Mouse (Mus musculus): Measurements from ENCODE around the gene Cd68.
"Not testable (repeated sequence)": the region's sequence is repeated elsewhere in the genome, so short reads cannot be mapped to it uniquely, and the experiment has no call there.

The Cd68 gene

DNA sequence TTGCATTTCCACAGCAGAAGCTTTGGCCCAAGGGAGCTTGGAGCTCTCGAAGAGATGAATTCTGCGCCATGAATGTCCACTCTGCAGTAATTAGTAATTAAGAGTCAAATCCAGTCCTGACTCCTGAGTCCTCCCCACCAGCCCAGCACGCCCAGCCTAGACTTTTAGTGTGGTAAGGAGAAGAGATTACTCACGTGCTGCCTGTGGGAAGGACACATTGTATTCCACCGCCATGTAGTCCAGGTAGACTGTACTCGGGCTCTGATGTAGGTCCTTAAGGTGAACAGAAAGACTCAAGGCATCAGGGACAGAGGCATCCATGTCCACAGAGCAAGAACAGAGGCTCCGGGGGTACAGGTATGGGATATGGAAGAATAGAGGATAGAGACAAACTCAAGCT lies 1.1 kb downstream of the Cd68 start:
- DNase-seq, result no peak

DNA sequence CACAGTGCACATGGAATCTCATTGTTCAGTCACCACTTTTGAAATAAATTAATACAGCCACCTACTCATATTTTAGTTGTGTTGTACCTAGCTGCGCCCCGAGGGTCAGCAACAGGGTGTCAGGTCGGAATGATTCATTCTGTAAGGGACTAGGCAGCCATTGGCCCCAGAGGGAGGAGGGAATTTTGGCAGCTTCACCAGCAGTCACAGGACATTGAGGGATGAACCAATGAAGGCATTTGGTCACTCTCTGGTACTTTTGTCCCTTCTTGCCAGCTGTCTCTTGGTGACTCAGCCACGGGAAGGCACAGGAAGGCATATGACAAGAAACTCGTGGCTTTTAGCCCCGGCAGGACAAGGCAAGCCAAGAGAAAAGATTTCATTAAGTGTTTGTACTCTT lies 2.2 kb downstream of the Cd68 start:
- peak; percentile 14 to 32 for DNase-seq

DNA sequence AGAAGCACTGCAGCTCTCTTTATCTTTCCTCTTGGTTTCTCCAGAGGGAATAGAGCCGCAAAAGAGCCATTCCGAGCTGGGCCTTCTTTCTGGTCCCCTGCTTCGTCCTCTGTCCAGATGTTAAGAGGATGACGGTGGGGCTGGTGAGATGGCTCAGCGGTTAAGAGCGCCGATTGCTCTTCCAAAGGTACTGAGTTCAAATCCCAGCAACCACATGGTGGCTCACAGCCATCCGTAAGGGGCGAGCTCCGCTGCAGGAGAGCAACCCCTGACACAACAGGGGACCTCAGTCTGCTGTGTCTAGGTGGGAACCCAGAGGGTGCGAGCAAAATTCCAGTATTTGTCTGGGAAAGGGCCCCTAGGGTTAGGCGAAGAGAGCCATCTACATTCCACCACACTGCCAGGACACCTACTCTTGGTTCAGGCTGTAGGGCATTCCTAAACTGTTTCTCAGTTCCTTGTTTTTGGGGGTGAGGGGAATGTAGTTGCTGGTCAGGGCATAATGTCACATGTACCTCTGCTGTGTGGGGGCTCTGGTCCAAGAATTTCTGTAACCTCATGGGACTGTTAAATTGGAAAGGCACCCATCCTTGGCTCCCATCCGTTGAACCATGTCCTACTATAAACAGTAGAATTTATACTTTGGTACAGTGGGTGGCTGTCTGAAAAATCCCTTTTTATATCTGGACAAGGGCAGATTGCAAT lies 2.8 kb downstream of the Cd68 start:
- DNase-seq, result no peak

DNA sequence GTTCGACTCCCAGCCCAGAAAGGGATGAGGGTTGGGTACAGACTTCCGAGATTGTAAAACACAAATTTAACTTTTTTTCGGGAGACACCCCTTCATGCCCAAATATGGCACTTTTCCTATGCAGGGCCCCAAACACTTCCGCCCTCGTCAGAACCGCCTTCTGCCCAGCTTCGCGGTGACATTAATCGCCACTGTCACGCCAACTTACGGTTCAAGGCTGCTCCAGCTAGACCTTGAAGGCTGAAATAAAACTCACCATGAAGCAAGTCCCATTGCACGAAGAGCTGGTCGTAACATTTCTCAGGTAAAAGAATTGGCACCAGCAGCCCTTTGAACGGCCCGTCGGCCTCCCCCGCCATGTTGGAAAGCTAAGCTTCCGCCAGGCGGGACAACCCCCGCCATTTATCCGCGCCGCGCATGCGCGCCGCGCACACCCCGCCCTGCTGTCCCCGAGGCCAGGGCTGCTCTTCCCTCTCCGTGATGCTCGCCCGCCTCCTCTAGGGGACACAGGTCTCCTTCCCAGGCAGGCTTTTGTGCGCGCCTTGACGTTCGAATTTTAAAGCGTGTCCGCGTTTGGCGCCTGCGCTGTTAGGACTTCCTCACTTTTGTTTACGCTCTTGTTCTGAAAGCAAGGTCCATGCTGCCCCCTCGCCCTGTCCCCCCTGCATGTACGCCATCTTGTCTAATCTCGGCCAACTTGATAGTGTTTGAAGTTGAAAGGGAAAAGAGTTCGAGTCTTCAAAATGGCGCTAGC lies 3.6 kb downstream of the Cd68 start, which contains the start of gene Mpdu1:
Gene Mpdu1 (minus strand): TSS at position 430 of the 754 bp plus-strand sequence.
- peak; percentile 97 to 99 for DNase-seq

DNA sequence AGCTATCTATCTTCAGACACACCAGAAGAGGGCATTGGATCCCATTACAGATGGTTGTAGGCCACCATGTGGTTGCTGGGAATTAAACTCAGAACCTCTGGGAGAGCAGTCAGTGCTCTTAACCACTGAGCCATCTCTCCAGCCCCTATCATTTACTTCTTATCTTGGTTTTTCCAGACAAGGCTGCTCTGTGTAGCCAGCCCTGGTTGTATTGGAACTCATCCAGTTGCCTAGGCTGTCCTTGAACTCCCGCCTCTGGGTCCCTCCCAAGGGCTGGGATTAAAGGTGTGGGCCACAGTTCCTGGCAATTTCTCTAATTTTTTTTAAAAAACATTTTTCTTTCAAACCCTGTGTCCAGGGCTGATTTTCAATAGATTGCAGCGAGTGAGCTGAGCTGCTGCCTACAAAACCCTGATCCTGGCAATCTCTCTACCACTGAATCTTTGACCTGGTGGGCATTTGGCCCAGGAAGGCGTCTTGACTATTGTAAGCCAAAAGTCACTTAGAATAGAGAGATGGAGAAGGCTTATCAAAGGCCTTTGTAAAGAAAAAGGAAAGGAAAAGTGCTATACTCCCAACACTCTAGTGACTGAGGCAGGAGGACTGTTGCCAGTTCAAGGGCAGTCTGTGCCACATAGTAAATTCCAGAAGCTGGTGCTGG lies 4.6 kb downstream of the Cd68 start:
- no peak for DNase-seq

DNA sequence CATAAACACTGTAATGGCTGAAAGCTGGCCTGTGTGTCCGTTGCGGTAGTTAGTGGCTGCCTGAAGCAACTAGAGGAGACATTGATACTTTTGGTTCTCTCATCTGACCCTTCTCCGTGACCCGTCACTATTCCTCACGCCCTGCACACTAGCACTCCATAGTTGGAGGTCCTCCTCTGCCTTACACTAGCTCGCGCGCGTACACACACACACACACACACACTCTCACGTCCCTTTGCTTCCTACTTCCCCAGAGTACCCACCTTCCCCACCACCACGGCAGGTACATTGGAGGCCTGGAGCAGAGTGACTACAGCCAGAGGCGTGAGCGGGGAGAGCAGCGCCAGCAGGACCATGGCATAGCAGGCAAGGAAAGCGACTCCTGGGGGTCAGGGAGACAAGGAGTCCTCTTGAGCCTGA lies 8.5 kb downstream of the Cd68 start:
- peak in 1 of 2 experiments; percentile 24 for DNase-seq

DNA sequence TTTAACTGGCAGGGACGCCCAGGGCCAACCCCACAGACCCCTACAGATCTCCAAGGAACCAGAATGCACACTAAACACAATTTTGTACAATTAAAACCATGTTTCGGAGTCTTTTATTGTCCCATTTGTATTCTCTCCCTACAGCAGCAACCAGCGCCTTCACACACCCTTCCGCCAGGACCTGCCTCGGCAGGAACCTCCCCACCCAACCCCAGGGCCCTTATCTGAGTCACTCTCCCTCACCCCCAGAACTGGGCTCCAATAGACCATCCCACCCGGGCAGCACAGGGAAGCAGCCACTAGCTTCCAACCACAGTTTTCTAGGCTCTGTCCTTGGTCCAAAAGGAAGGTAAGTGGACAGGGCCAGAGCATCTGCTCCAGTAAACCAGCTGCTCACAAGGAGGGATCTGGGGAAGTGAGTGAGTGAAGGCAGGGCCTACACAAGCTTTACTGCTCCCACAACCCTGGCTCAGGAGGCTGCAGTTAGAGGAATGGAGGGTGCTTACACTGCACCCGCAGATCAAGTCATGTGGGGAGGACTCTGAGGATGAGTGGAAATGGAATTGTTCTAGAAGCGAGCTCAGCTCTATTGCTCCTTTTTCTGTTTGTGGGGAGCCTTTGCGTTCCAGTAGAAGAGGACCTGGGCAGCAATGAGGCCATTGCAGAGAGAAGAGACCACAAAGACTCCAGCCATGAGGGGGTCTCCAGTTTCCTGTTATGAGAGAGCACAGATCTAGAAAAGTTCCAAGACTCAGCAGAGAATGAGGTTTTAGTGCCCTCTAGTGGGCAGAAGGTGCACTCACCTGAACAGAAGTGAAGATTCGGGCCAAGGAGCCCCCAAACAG lies 9.1 kb downstream of the Cd68 start:
- DNase-seq, result peak in 1 of 2 experiments; percentile 66

DNA sequence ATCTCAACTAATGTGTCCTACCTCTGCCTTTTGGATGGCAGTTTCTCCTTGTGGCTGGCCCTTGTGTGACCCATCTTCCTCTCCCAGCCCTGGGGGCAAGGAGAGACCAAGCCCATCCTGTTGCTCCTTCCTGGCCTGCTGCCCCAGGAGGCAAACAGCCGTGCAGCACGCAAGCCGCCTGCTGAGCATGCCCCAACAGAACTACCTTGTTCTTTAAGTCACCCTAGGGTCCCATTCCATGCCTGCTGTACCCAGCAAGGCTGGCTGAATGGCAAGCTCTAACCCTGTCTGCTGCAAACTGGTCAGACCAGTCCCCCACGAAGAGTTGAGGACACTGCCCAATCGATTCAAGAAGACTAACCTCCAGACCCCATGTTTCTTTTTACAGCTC lies 9.9 kb downstream of the Cd68 start:
- DNase-seq, result peak in 1 of 2 experiments; percentile 24

DNA sequence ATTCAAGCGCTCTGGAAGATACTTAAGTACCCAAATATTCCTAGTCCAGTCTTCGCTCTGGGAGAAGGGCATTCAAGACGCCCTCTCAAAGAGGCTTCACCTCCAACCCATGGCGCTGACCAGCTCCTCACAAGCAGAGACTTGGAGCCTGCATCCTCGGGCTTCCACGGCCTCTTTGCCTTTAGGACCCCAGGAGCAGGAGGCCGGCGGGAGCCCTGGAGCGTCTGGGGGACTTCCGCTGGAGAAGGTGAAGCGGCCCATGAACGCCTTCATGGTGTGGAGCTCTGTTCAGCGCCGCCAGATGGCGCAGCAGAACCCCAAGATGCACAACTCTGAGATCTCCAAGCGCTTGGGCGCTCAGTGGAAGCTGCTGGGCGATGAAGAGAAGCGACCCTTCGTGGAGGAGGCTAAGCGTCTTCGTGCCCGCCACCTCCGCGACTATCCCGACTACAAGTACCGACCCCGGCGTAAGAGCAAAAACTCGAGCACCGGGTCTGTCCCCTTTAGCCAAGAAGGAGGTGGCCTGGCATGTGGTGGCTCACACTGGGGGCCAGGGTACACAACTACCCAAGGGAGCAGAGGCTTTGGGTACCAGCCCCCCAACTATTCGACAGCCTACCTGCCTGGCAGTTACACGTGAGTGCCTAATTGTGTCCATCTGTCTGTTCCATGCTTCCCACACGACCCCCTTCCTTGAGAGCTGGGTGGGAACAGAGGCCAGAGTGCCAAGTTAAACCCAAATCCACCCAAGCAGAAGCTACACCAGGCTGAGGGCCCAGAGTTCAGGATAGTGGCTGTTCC lies 10.5 kb downstream of the Cd68 start, which contains the start of gene Sox15:
Gene Sox15 (plus strand): TSS at position 51 of the 801 bp plus-strand sequence.
- DNase-seq, result peak; percentile 80

DNA sequence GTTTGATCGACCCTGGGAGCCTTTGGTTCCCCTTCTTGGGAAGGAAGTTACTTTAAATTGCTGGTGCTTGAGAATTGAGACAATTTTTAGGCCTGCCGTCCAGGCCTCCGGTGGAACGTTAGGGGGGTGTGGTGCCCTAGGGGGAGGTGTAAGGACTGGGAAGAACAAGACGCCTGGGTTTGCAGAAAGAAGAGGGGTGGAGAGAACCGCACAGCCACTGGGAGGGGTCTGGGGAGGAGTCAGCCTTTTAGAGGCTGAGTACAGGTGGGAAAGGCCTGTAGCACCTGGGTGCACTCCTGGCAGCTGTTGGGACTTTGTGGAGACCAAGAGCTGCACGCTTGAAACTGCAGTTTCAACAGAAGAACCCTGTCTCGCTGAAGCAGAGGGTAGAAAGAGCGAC lies 11.2 kb downstream of the Cd68 start:
- peak; percentile 17 to 37 for DNase-seq

DNA sequence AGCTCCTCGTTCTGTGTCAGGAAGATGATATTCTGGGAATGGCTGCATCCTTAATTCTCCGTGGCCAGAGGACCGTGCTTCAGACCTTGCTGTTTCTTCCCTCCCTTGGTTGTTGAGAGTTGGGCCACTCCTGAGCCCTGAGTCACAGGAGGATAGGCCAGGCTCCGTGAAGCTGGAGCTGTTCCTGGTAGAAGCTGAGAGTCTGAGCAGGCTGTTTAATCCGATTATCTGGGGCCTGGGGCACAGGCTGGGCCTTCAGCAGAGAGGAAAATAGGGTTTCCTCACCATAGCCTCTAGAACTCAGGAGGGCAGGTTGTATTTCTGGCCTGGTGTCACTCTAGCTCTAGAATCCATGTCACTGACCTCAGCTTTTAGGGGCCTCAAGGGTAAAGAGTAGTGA lies 12.6 kb downstream of the Cd68 start:
- DNase-seq, result no peak

DNA sequence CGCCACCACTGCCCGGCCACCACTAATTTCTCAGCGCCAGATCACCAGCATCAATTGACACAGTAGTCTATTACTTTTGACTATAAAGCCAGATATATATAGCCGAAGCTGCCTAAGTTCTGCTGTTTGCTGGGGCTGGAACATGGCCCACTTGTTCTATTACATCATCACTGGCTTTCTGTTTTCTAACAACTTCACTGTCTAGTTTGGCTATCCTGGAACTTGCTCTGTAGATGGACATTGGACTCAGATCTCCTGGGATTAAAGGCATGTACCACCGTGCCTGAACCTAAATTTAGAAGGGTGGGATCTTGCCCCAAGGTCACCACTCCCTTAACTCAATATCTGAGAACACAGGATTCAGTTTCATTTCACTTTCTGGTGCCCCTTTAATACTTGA lies 20.1 kb downstream of the Cd68 start:
- no peak for DNase-seq

DNA sequence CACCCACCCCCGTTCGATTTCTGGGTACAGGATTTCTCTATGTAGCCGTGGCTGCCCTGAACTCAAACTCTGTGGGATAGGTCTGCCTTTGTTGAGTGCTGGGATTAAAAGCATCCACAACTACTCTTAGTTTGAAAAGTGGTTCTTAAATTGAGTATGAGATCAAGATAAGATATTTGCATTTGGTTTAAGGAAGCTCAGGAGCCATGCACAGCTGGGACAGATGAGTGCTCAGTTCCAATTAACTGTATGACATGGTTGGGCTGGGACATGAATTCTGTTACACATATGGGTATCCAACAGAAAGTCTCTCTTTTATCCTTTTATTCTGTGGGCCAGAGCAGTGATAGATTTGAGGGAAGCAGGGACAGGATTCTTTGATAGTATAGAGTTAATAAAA lies 30.5 kb downstream of the Cd68 start:
- no peak for DNase-seq

DNA sequence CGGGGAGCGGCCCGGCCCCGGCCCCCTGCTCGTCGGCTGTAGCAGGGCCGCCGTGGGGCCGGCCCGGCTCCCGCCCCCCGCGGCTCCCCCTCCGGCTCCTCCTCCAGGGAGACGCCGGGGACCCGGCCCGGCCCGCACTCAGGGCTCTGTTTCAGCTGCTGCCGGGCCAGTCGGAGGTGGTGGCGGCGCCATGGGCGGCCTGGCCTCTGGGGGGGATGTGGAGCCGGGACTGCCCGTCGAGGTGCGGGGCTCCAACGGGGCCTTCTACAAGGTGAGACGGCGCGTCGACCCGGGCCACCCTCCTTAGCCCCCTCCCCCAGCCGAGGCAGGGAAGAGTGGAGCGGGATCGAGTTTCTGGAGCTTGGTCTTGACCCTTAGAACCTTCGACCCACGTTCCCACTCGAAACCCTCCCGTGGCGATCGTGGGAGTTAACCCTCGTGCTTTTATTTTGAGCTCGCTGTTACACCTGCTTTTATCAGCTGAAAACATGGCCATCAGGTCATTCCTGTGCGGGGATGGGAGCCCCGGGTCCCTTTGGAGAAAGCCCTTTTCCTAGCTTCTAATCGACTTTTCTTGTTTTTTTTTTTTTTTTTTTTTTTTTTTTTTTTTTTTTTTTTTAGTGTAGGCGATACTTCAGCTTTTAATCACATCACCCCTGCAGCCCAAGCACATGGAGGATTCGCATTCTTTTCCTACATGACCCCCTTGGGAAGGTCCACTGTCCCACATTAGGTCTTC lies 32.7 kb downstream of the Cd68 start:
- DNase-seq, result no peak

DNA sequence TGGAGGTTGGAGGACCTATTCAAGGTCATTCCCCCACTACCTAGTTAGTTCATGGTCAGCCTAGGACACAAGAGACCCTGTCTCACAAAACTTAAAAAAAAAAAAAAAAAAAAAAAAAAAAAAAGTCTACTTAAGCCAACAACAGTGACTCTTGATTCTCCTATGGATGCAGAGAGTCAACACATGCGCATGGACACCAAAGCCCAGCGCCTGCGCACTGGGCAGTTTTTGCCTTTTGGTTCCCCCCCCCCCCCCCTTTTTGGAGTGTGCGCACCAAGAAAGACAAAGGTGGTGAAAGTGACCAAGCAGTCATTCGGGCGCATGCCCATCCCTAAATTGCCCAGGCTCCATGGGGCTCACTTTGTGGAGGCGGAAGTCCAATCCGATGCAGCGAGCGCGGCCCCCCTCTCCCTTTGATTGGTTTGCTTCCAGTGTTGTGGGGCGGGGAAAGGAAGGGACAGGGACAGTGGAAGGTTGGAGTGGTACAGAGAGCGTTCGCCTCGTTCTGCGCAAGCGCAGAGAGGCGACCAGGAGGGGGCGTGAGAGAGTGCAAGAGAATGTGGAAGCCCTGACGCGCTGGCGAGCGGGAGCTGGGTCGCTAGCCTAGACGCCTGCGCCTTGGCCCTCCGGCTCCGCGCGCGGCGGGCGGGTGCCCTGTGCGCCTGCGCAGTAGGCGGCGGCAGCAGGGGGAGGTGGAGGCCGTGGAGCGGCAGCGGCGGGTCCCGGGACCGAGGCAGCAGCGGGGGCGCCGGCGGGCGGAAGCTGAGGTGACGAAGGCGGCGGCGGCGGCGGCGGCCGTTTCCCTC lies 33.5 kb downstream of the Cd68 start, which contains the start of gene Fxr2:
Gene Fxr2 (plus strand): TSS at position 707 of the 806 bp plus-strand sequence.
- DNase-seq, result peak; percentile 100

DNA sequence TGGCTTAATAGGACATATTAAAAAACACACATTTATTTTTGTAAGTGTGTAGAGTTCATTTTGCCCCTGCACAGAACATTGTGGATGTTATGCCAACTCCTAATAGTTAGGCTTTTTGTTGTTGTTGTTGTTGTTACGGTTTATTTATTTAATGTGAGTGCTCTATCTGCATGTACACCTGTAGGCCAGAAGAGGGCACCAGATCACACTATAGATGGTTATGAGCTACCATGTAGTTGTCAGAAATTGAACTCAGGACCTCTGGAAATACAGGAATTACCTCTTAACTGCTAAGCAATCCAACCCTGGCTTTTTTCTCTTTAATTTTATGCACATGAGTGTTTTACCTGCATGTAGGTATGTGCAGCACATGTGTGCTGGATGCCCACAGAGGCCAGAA lies 36.2 kb downstream of the Cd68 start:
- no peak for DNase-seq

DNA sequence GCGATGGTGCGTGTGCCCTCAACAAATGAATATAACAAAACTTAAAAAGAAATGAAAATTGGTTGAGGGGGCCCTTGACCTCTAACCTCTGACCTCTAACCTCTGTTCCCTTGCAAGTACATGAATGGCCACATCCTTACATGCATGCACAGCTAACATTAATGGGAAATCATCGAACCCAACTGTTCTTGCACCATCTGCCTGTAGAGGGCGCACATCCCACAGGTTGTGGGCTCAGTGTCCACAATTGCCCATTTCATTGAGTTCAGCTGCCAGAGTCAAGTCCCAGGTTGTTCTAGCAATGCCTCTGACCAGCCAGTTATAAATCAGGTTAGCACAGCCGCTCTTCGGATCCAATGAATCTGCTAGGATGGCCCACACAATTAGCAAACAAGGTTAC lies 37.7 kb downstream of the Cd68 start:
- DNase-seq, result peak; percentile 68 to 84

DNA sequence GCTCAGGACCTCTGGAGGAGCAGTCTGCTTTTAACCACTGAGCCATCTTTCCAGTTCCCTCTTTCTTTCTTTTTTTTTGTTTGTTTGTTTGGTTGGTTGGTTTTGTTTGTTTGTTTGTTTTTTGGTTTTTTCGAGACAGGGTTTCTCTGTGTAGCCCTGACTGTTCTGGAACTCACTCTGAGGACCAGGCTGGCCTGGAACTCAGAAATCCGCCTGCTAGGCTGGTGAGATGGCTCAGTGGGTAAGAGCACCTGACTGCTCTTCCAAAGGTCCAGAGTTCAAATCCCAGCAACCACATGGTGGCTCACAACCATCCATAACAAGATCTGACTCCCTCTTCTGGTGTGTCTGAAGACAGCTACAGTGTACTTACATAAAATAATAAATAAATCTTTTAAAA lies 41.6 kb downstream of the Cd68 start:
- DNase-seq, result not testable (repeated sequence)

DNA sequence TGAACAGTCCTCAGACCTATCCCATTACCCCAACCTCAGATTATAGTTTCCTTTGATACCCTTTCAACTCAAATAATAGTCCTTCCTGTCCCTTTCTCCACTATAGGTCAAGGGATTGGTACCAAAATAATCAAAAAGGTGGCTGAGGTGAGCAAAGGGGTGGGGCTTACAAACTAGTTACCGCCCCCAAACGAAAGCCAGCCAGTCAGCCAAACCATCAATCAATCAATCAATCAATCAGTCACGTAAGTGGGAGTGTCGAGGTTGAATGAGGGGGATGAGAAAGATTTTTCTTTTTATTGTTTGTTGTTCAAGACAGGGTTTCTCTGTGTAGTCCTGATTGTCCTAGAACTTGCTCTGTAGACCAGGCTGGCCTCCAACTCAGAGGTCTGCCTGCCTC lies 42.9 kb downstream of the Cd68 start:
- no peak for DNase-seq

DNA sequence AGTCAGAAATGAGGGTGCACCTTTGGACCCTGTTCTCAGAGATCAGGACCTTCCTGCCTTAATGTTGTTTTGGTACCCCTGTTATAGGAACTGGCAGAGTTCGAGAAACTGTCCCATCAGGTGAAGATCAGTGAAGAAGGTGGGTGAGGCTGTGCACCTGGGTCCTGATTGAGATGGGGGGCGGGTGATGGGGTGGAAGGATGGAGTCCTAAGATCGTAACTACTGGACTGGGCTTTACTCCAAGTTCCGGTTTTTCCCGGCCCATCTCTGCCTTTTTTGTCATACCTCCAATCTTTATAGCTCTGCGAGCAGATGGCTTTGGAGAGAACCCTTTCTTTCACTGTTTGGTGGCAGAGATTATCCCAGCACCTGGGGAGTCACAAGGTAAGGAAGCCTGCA lies 43.5 kb downstream of the Cd68 start:
- DNase-seq, result no peak
